Mouse (Mus musculus): ENCODE data around the gene Ric8a. TPM values are rescaled to one million over a fixed set of nuclear protein-coding genes. Genes with fewer than 3 reads are reported as not detected.

Ric8a gene
- 73.3 and 82.2 TPM in 2 replicates for polyA plus RNA-seq (2014; fragmentation: Nextera tagmentation; extraction: Ambion mirVana)

- under 1% methylated on average over 49 of the region's 50 CpGs for WGBS
- Histone ChIP-seq H3K4me3 (ENCODE audit: low read depth, low read length) (peak within 1 kb of the TSS; percentile 57), H3K9me3 (ENCODE audit: control insufficient read depth, low read length) (no peaks in the 10 kb centered on the region), H3K4me2 (ENCODE audit: low read depth) (peak within 1 kb of the TSS; percentile 99), H3K36me3 (ENCODE audit: control insufficient read depth, insufficient read depth, low read length) (peaks cover 14% of the 10 kb centered on the region), H3K4me1 (ENCODE audit: control insufficient read depth, insufficient read depth, low read length) (peaks cover 21% of the 10 kb centered on the region), H3K27ac (ENCODE audit: low read depth, low read length) (peak within 1 kb of the TSS; percentile 86), H3K27me3 (ENCODE audit: control insufficient read depth, insufficient read depth, low read length) (no peaks in the 10 kb centered on the region), H3K9ac (ENCODE audit: low read length) (peak within 1 kb of the TSS; percentile 85)
- DNase-seq (ENCODE audit: low spot score) (peak; percentile 82), ATAC-seq (ENCODE audit: insufficient read depth, low FRiP score, low TSS enrichment) (peak; percentile 63)
These were observed at the start of gene Ric8a for GRCm38 (mm10) chr7:140856785-140857549. TSS of gene Ric8a (plus strand) at chr7:140856957.

- H3K36me3 ChIP-seq (ENCODE audit: control insufficient read depth, insufficient read depth, low read length), result no peaks in the 10 kb centered on the region
- H3K4me1 ChIP-seq (ENCODE audit: control insufficient read depth, insufficient read depth, low read length), result no peaks in the 10 kb centered on the region
- H3K4me3 ChIP-seq (ENCODE audit: low read depth, low read length), result no peak overlapping the region
- no peak overlapping the region for H3K4me2 ChIP-seq (ENCODE audit: low read depth)
- DNase-seq (ENCODE audit: low spot score) (no peak), ATAC-seq (ENCODE audit: insufficient read depth, low FRiP score, low TSS enrichment) (no peak)
- H3K27me3 ChIP-seq (ENCODE audit: control insufficient read depth, insufficient read depth, low read length), result no peaks in the 10 kb centered on the region
- 91% methylated on average over 6 of the region's 6 CpGs for WGBS
- H3K9me3 ChIP-seq (ENCODE audit: control insufficient read depth, low read length), result no peaks in the 10 kb centered on the region
- H3K9ac ChIP-seq (ENCODE audit: low read length), result no peak overlapping the region
- no peak overlapping the region for H3K27ac ChIP-seq (ENCODE audit: low read depth, low read length)
These were observed 46.3 kb upstream of the Ric8a start for GRCm38 (mm10) chr7:140810496-140810895.

DNA sequence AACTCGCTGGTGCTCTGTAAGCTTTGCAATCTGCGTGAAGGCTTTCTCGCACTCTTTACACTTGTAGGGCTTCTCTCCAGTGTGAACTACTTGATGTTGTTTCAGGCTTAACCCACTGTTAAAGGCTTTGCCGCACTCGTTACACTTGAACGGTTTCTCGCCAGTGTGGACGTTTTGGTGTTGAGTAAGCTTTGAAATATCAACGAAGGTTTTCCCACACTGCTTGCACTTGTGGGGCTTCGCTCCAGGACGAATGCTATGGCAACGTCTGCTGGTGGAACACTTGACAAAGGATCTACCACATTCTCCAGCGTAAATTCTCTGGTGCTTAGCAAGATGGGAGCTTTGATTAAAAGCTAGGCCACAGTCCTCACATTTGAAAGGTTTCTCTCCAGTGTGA lies 45.0 kb upstream of the Ric8a start:
- no peak for ATAC-seq (ENCODE audit: insufficient read depth, low FRiP score, low TSS enrichment)
- Histone ChIP-seq H3K36me3 (ENCODE audit: control insufficient read depth, insufficient read depth, low read length) (no peaks in the 10 kb centered on the region), H3K4me2 (ENCODE audit: low read depth) (no peak overlapping the region), H3K9me3 (ENCODE audit: control insufficient read depth, low read length) (no peaks in the 10 kb centered on the region), H3K4me1 (ENCODE audit: control insufficient read depth, insufficient read depth, low read length) (no peaks in the 10 kb centered on the region), H3K27me3 (ENCODE audit: control insufficient read depth, insufficient read depth, low read length) (no peaks in the 10 kb centered on the region), H3K9ac (ENCODE audit: low read length) (no peak overlapping the region), H3K4me3 (ENCODE audit: low read depth, low read length) (no peak overlapping the region), H3K27ac (ENCODE audit: low read depth, low read length) (no peak overlapping the region)
- WGBS, result 90% methylated on average over 13 of the region's 13 CpGs
- no peak for DNase-seq (ENCODE audit: low spot score)

DNA sequence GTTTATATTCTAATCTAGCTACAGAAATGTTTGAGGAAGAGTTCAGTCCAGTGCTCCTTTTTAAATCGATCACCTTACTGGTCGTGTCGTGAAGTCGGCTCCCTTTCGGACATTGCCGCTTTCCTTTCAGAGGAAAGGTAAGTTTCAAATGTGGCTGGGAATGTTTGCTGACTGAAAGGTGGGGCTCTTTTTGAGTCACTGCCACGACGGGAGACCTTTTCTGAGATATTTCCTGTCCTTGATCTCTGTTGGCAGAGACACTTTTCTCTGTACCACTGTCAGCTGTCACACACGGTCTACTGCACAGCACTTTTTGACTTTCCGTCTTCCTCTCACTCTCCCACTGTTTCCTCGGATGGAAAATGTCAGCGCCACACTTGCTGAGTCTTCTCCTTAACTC lies 43.9 kb upstream of the Ric8a start:
- ATAC-seq (ENCODE audit: insufficient read depth, low FRiP score, low TSS enrichment), result no peak
- H3K9ac ChIP-seq (ENCODE audit: low read length), result no peak overlapping the region

DNA sequence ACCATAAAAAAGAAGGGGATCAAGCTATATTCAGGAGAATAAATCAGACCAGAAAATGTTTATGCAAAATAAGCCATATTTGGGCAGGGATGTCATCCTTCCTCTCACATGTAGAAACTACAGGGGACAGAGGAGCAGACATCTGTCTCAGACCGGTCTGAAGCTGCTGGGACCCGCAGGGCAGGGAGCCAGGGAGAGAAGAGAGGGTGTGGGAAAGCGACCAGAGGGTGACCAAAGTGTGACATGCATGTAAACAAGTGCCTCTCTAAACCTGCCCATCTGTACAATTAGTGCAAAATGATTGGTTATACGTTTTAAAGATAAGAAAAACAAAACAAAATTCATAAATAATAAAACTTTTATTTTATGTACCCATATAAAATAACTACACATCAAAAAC lies 36.6 kb upstream of the Ric8a start:
- Histone ChIP-seq H3K4me3 (ENCODE audit: low read depth, low read length) (no peak overlapping the region), H3K27me3 (ENCODE audit: control insufficient read depth, insufficient read depth, low read length) (no peaks in the 10 kb centered on the region), H3K36me3 (ENCODE audit: control insufficient read depth, insufficient read depth, low read length) (no peaks in the 10 kb centered on the region), H3K9ac (ENCODE audit: low read length) (no peak overlapping the region), H3K27ac (ENCODE audit: low read depth, low read length) (no peak overlapping the region), H3K4me2 (ENCODE audit: low read depth) (no peak overlapping the region), H3K9me3 (ENCODE audit: control insufficient read depth, low read length) (no peaks in the 10 kb centered on the region), H3K4me1 (ENCODE audit: control insufficient read depth, insufficient read depth, low read length) (no peaks in the 10 kb centered on the region)
- 86% methylated on average over 4 of the region's 4 CpGs for WGBS
- ATAC-seq (ENCODE audit: insufficient read depth, low FRiP score, low TSS enrichment), result no peak
- no peak for DNase-seq (ENCODE audit: low spot score)

More for the DNA sequence above, 43.9 kb upstream of the Ric8a start:
- Histone ChIP-seq H3K4me3 (ENCODE audit: low read depth, low read length) (no peak overlapping the region), H3K27ac (ENCODE audit: low read depth, low read length) (no peak overlapping the region), H3K9me3 (ENCODE audit: control insufficient read depth, low read length) (no peaks in the 10 kb centered on the region), H3K4me1 (ENCODE audit: control insufficient read depth, insufficient read depth, low read length) (no peaks in the 10 kb centered on the region), H3K36me3 (ENCODE audit: control insufficient read depth, insufficient read depth, low read length) (no peaks in the 10 kb centered on the region), H3K27me3 (ENCODE audit: control insufficient read depth, insufficient read depth, low read length) (no peaks in the 10 kb centered on the region), H3K4me2 (ENCODE audit: low read depth) (no peak overlapping the region)
- WGBS, result 91% methylated on average over 12 of the region's 12 CpGs
- DNase-seq (ENCODE audit: low spot score), result no peak

GRCm38 (mm10) chr7:140821305-140821652 lies 35.5 kb upstream of the Ric8a start:
- Histone ChIP-seq H3K27me3 (ENCODE audit: control insufficient read depth, insufficient read depth, low read length) (no peaks in the 10 kb centered on the region), H3K9ac (ENCODE audit: low read length) (no peak overlapping the region), H3K4me2 (ENCODE audit: low read depth) (peak overlapping the region; percentile 73), H3K4me1 (ENCODE audit: control insufficient read depth, insufficient read depth, low read length) (no peaks in the 10 kb centered on the region), H3K9me3 (ENCODE audit: control insufficient read depth, low read length) (no peaks in the 10 kb centered on the region), H3K4me3 (ENCODE audit: low read depth, low read length) (peak overlapping the region; percentile 53), H3K27ac (ENCODE audit: low read depth, low read length) (no peak overlapping the region), H3K36me3 (ENCODE audit: control insufficient read depth, insufficient read depth, low read length) (no peaks in the 10 kb centered on the region)
- DNase-seq (ENCODE audit: low spot score) (peak; percentile 12), ATAC-seq (ENCODE audit: insufficient read depth, low FRiP score, low TSS enrichment) (peak; percentile 13; the same call in 1 of the 2 replicates)
- 49% methylated on average over 5 of the region's 5 CpGs for WGBS

GRCm38 (mm10) chr7:140821653-140822329 lies 35.0 kb upstream of the Ric8a start, which contains the start of gene Zfp941:
TSS of gene Zfp941 (minus strand) at chr7:140822178.
- Histone ChIP-seq H3K36me3 (ENCODE audit: control insufficient read depth, insufficient read depth, low read length) (no peaks in the 10 kb centered on the region), H3K4me1 (ENCODE audit: control insufficient read depth, insufficient read depth, low read length) (no peaks in the 10 kb centered on the region), H3K27me3 (ENCODE audit: control insufficient read depth, insufficient read depth, low read length) (no peaks in the 10 kb centered on the region), H3K9ac (ENCODE audit: low read length) (peak within 1 kb of the TSS; percentile 63), H3K27ac (ENCODE audit: low read depth, low read length) (no peak within 1 kb of the TSS), H3K4me3 (ENCODE audit: low read depth, low read length) (peak within 1 kb of the TSS; percentile 53), H3K9me3 (ENCODE audit: control insufficient read depth, low read length) (no peaks in the 10 kb centered on the region), H3K4me2 (ENCODE audit: low read depth) (peak within 1 kb of the TSS; percentile 73)
- ATAC-seq (ENCODE audit: insufficient read depth, low FRiP score, low TSS enrichment) (peak; percentile 81), DNase-seq (ENCODE audit: low spot score) (peak; percentile 71)
- WGBS, result 3% methylated on average over 21 of the region's 21 CpGs

DNA sequence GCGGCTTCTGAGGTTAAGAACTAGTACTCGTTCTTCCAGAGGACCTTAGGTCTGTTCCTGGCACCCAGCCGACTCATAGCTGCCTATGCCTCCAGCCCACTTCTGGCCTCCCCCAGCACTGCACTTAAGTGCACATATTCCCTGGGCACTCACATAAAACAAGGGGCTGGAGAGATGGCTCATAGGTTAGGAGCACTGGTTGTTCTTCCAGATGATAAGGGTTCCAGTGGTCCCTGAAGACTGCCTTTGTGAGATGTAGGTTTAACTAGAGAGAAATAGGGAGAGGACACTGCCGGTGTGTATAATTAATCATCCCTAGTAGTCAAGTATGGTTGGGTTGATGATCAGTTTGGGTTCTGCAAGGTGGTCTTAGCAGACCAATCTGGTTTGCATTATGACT lies 34.0 kb upstream of the Ric8a start:
- DNase-seq (ENCODE audit: low spot score) (no peak), ATAC-seq (ENCODE audit: insufficient read depth, low FRiP score, low TSS enrichment) (no peak)
- no peak overlapping the region for H3K27ac ChIP-seq (ENCODE audit: low read depth, low read length)
- no peak overlapping the region for H3K4me3 ChIP-seq (ENCODE audit: low read depth, low read length)
- no peaks in the 10 kb centered on the region for H3K27me3 ChIP-seq (ENCODE audit: control insufficient read depth, insufficient read depth, low read length)
- H3K4me2 ChIP-seq (ENCODE audit: low read depth), result no peak overlapping the region
- WGBS, result 95% methylated on average over 4 of the region's 4 CpGs
- no peaks in the 10 kb centered on the region for H3K9me3 ChIP-seq (ENCODE audit: control insufficient read depth, low read length)
- no peak overlapping the region for H3K9ac ChIP-seq (ENCODE audit: low read length)
- no peaks in the 10 kb centered on the region for H3K4me1 ChIP-seq (ENCODE audit: control insufficient read depth, insufficient read depth, low read length)
- H3K36me3 ChIP-seq (ENCODE audit: control insufficient read depth, insufficient read depth, low read length), result no peaks in the 10 kb centered on the region

Measured in neural tube, embryonic 11.5 days (tissue).